ENCODE assay signal across 13 mouse cellular contexts in the genomic region with DNA sequence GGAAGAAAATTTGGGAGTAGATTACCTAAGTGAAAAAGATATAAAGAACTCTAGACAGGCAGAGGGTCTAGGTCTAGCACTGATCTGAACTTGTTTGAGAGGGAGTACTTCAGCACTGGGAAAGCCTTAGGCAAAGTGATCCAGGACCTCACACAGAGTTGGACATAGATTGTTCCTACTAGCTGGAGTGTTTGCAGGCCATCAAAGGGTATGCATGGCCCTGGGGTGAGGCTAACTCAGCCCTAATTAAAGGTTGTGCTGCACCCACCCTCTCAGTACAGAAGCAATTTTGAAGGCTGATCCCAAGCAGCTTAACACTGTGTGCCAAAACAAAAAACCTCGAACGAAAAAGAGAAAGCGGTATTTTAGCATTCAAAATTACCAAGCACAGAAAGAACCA.
"Had no signal": no experiment of that assay in that cellular context is flagged by ENCODE, and none has a peak within 500 bp of the region (broad histone marks: within the 10 kb centered on the region; RNA-seq: fewer than 3 reads in every experiment).

No protein-coding gene starts in this region.

- H3K27me3 ChIP-seq: lung, embryonic 15.5 days; neural tube, embryonic 12.5 days had no signal

- ATAC-seq: liver, postnatal 0 days had no signal

- H3K4me1 ChIP-seq: lung, embryonic 15.5 days; midbrain, embryonic 10.5 days; neural tube, embryonic 12.5 days had no signal

- H3K27ac ChIP-seq: limb, embryonic 10.5 days; lung, embryonic 15.5 days; midbrain, embryonic 10.5 days; neural tube, embryonic 12.5 days had no signal

- H3K9me3 ChIP-seq: limb, embryonic 10.5 days; lung, embryonic 15.5 days; midbrain, embryonic 10.5 days; neural tube, embryonic 12.5 days had no signal

- H3K4me3 ChIP-seq: limb, embryonic 10.5 days; lung, embryonic 15.5 days; midbrain, embryonic 10.5 days; neural tube, embryonic 12.5 days had no signal

- H3K9ac ChIP-seq: liver, postnatal 0 days; lung, embryonic 15.5 days; neural tube, embryonic 12.5 days had no signal

- H3K4me2 ChIP-seq: liver, embryonic 11.5 days; lung, embryonic 15.5 days; neural tube, embryonic 12.5 days had no signal

- DNase-seq: kidney, postnatal 10 days; liver, postnatal 0 days; lung, postnatal 14 days; midbrain, embryonic 14.5 days; right cerebral cortex, postnatal 4 days; spleen, adult 18-20 months; thymus, adult 18-20 months; thymus, postnatal 14 days had no signal
